Mouse (Mus musculus): ENCODE measurements around the gene Gpr22.

Gpr22 gene

GRCm38 (mm10) chr12:31713600-31713999 lies at the start of gene Gpr22:
Gene Gpr22 (minus strand): TSS chr12:31713947.
- peak; percentile 81 for DNase-seq

GRCm38 (mm10) chr12:31755885-31756755 lies 42.4 kb upstream of the Gpr22 start:
- DNase-seq = no peak

- DNase-seq = no peak
Observed at GRCm38 (mm10) chr12:31754465-31754864, 40.7 kb upstream of the Gpr22 start.

- no peak for DNase-seq
Observed at GRCm38 (mm10) chr12:31749846-31750245, 36.1 kb upstream of the Gpr22 start.

- DNase-seq = no peak
Observed at GRCm38 (mm10) chr12:31747301-31747700, 33.6 kb upstream of the Gpr22 start.

GRCm38 (mm10) chr12:31734616-31735015 lies 20.9 kb upstream of the Gpr22 start:
- no peak for DNase-seq

GRCm38 (mm10) chr12:31730126-31730525 lies 16.4 kb upstream of the Gpr22 start:
- no peak for DNase-seq

GRCm38 (mm10) chr12:31726707-31727106 lies 13.0 kb upstream of the Gpr22 start:
- no peak for DNase-seq

- DNase-seq = no peak
Observed at GRCm38 (mm10) chr12:31725511-31726275, 11.9 kb upstream of the Gpr22 start.

GRCm38 (mm10) chr12:31724576-31724975 lies 10.8 kb upstream of the Gpr22 start:
- DNase-seq = peak in 1 of 2 experiments; percentile 1

- DNase-seq = peak in 1 of 2 experiments; percentile 48
Observed at GRCm38 (mm10) chr12:31719586-31720275, 6.0 kb upstream of the Gpr22 start.

GRCm38 (mm10) chr12:31714070-31714469 lies 323 bp upstream of the Gpr22 start:
- DNase-seq = no peak

- DNase-seq = no peak
Observed at GRCm38 (mm10) chr12:31712727-31713126, 1.0 kb downstream of the Gpr22 start.

GRCm38 (mm10) chr12:31712233-31712632 lies 1.5 kb downstream of the Gpr22 start:
- peak; percentile 31 to 50 for DNase-seq

GRCm38 (mm10) chr12:31709665-31710064 lies 4.1 kb downstream of the Gpr22 start:
- DNase-seq = peak in 1 of 2 experiments; percentile 26

- no peak for DNase-seq
Observed at GRCm38 (mm10) chr12:31707531-31707930, 6.2 kb downstream of the Gpr22 start.

- DNase-seq = peak; percentile 46 to 51
Observed at GRCm38 (mm10) chr12:31706168-31706567, 7.6 kb downstream of the Gpr22 start.

GRCm38 (mm10) chr12:31703904-31704303 lies 9.8 kb downstream of the Gpr22 start:
- no peak for DNase-seq

- DNase-seq = no peak
Observed at GRCm38 (mm10) chr12:31701411-31701810, 12.3 kb downstream of the Gpr22 start.

GRCm38 (mm10) chr12:31700623-31701347 lies 13.0 kb downstream of the Gpr22 start:
- DNase-seq = no peak

GRCm38 (mm10) chr12:31693278-31693677 lies 20.5 kb downstream of the Gpr22 start:
- DNase-seq = no peak

- DNase-seq = no peak
Observed at GRCm38 (mm10) chr12:31686679-31687078, 27.1 kb downstream of the Gpr22 start.

- no peak for DNase-seq
Observed at GRCm38 (mm10) chr12:31667187-31667586, 46.6 kb downstream of the Gpr22 start.

All from cerebellum, adult 18-20 months (tissue).